Mouse (Mus musculus) midbrain, embryonic 13.5 days (tissue): ENCODE results near the gene Ppp2r5c. TPM values are rescaled to one million over a fixed set of nuclear protein-coding genes. Genes with fewer than 3 reads are reported as not detected.

ENCODE experiments used
- ATAC-seq: fragments of 200-750 bp; cut with Nextera tagmentation; 2 replicates; pipeline ENCODE4 v1.8.0; 2017; ENCODE audit warnings: mild to moderate bottlenecking, moderate TSS enrichment, moderate library complexity
- H3K27ac ChIP-seq: fragments of 300-500 bp; sonication (generic); 2 replicates; pipeline ENCODE4 v1.5.1; 2015; ENCODE audit warnings: inconsistent platforms, mild to moderate bottlenecking, moderate library complexity
- H3K27me3 ChIP-seq: fragments of 300-500 bp; sonication (generic); 2 replicates; pipeline ENCODE4 v1.6.1; 2015; ENCODE audit warnings: mild to moderate bottlenecking, inconsistent platforms
- H3K36me3 ChIP-seq: fragments of 300-500 bp; sonication (generic); 2 replicates; pipeline ENCODE4 v1.6.1; 2015; ENCODE audit warnings: mild to moderate bottlenecking, inconsistent platforms
- H3K4me1 ChIP-seq: fragments of 300-500 bp; sonication (generic); replicated peaks from 2 replicates; pipeline ENCODE4 v1.6.1; 2015; ENCODE audit warnings: inconsistent platforms
- H3K4me2 ChIP-seq: fragments of 300-500 bp; sonication (generic); replicated peaks from 2 replicates; pipeline ENCODE4 v1.6.1; 2015; ENCODE audit warnings: moderate library complexity, mild to moderate bottlenecking, inconsistent platforms
- H3K4me3 ChIP-seq: fragments of 300-500 bp; sonication (generic); replicated peaks from 2 replicates; pipeline ENCODE4 v1.5.1; 2015; ENCODE audit warnings: mild to moderate bottlenecking, inconsistent platforms
- H3K9ac ChIP-seq: fragments of 300-500 bp; sonication (generic); replicated peaks from 2 replicates; pipeline ENCODE4 v1.6.1; 2015; ENCODE audit warnings: mild to moderate bottlenecking, inconsistent platforms
- H3K9me3 ChIP-seq: fragments of 300-500 bp; sonication (generic); 2 replicates; pipeline ENCODE4 v1.6.1; 2016; ENCODE audit warnings: mild to moderate bottlenecking, inconsistent platforms
- WGBS: fragments of 180-500 bp; shearing (Covaris S2); methylation state at CpG from one replicate; pipeline ENCODE4 v1.1.7; 2015; 5-methylcytosine and 5-hydroxymethylcytosine counted together
- polyA plus RNA-seq: library from polyadenylated mRNA; unstranded; fragments of >200 nt; fragmentation: Nextera tagmentation; extraction: Ambion mirVana; gene quantifications from 2 replicates; pipeline ENCODE4 v1.2.1, GENCODE M21; 2015

Gene Ppp2r5c
- polyA plus RNA-seq, 1 experiment from 2014 or later = 136 TPM

DNA sequence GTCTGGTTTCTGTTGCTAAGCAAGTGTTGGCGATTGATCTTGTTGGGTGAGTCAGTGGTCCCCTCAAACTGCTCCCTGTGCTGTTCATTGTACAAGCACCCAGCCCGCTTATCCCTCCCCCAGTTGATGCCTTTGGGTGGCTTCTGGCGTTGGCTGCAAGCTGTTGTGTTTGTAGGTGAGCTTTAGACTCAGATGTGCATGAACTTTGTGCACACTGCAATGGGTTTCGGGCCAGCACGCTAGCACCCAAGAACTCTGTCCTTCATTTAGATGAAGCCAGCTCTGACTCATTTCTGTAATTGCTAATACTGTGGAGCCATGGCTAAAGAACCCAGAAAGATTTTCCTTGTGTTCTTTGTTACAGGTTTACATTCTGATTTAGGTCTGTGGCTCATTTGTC is 88.4 kb downstream of the Ppp2r5c start:
- Histone ChIP-seq H3K36me3 (no peaks in the 10 kb centered on the region), H3K4me3 (no peak overlapping the region), H3K9me3 (no peaks in the 10 kb centered on the region), H3K27me3 (no peaks in the 10 kb centered on the region), H3K4me2 (no peak overlapping the region), H3K9ac (no peak overlapping the region), H3K4me1 (no peaks in the 10 kb centered on the region), H3K27ac (no peak overlapping the region)
- 94% methylated on average over 5 of the region's 5 CpGs for WGBS
- ATAC-seq = no peak

DNA sequence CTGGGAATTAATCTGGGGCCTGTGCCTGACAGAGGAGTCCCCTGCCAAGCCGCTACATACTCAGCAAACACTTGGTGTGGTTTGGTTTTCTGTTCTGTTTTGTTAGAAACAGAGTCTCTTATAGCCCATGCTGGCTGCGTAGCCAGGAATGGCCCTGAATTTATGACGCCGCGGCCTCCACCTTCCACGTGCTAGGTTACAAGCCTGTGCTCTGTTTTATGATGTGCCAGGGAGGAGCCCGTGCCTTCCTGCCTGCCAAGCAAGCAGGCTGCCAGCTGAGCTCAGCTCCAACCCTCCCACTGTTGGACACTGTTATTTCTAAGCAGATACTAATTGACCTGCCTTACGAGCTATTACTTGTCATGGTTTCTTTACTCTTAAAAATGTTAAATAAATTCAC is 90.8 kb downstream of the Ppp2r5c start:
- Histone ChIP-seq H3K9ac (no peak overlapping the region), H3K9me3 (no peaks in the 10 kb centered on the region), H3K4me3 (no peak overlapping the region), H3K27ac (no peak overlapping the region), H3K4me1 (peaks cover 12% of the 10 kb centered on the region), H3K36me3 (no peaks in the 10 kb centered on the region), H3K27me3 (no peaks in the 10 kb centered on the region), H3K4me2 (no peak overlapping the region)
- ATAC-seq = no peak
- WGBS = 95% methylated on average over 8 of the region's 8 CpGs

DNA sequence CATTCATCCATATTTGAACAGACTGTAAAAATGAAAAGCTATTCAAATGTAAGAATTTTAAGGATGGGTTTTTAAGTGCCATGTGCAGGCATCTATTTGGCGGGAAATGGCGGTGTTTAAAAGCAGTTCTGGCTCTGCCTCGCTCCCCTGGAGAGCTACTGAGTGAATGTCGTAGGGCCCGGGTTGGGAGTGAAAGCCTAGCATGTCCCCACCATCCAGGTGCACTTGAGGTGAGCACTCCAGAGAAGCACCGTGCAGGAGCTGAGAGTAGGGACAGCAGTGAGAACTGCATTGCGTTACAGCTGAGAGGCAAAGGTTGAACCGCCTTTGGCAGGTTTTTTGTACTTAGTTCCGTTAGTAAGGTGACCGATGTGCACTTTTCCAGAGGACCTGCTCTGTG is 92.4 kb downstream of the Ppp2r5c start:
- no peaks in the 10 kb centered on the region for H3K36me3 ChIP-seq
- no peak overlapping the region for H3K27ac ChIP-seq
- H3K4me2 ChIP-seq = no peak overlapping the region
- WGBS = 94% methylated on average over 10 of the region's 10 CpGs
- H3K4me3 ChIP-seq = no peak overlapping the region
- no peaks in the 10 kb centered on the region for H3K9me3 ChIP-seq
- H3K9ac ChIP-seq = no peak overlapping the region
- no peaks in the 10 kb centered on the region for H3K27me3 ChIP-seq
- H3K4me1 ChIP-seq = peaks cover 12% of the 10 kb centered on the region
- no peak for ATAC-seq

DNA sequence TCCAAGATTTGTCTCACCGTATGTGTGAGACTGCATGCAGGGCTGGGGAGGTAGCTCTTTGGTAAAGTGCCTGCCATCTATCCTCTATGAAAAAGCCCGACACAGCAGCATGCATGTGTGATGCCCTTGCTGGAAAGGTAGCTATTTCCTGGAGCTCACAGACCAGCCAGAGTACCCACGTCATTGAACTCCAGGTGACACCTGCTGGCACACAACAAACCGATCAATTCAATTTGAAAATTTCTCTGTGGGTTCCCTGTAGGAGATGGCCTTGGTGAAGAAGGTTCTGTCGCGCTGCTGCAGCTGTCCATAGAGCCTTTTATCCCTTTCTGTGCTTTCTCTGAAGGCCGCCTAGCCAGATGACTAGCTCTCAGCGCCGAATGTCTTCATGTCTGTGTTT is 92.9 kb downstream of the Ppp2r5c start:
- H3K9me3 ChIP-seq = no peaks in the 10 kb centered on the region
- H3K4me2 ChIP-seq = no peak overlapping the region
- H3K4me3 ChIP-seq = no peak overlapping the region
- H3K9ac ChIP-seq = no peak overlapping the region
- no peaks in the 10 kb centered on the region; the same call in 1 of the 2 replicates for H3K36me3 ChIP-seq
- no peaks in the 10 kb centered on the region for H3K27me3 ChIP-seq
- ATAC-seq = no peak
- 86% methylated on average over 9 of the region's 9 CpGs for WGBS
- no peak overlapping the region for H3K27ac ChIP-seq
- peaks cover 12% of the 10 kb centered on the region for H3K4me1 ChIP-seq

DNA sequence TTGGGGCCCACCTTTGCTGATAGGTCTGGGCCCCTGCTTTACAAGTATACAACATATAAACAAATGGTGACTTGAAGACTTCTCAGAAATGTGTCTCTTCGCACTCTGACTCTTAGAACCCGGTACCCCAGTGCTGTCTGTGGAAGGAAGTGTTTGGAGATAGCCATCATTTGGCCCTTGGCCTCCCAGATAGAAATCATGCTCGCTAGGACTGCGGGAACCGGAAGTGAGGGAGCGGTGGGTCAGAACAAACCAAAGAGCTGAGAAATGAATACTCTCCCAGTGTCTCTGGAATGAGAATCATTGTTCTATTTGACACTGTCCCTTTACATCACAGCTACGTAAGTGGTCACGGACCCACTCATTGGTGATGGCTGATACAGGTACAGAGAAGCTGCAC is 93.4 kb downstream of the Ppp2r5c start:
- H3K27ac ChIP-seq = no peak overlapping the region
- H3K27me3 ChIP-seq = no peaks in the 10 kb centered on the region
- peaks cover 12% of the 10 kb centered on the region for H3K4me1 ChIP-seq
- H3K9ac ChIP-seq = no peak overlapping the region
- H3K4me3 ChIP-seq = no peak overlapping the region
- WGBS = 95% methylated on average over 8 of the region's 8 CpGs
- no peaks in the 10 kb centered on the region for H3K9me3 ChIP-seq
- no peak for ATAC-seq
- no peak overlapping the region for H3K4me2 ChIP-seq
- no peaks in the 10 kb centered on the region; the same call in 1 of the 2 replicates for H3K36me3 ChIP-seq

DNA sequence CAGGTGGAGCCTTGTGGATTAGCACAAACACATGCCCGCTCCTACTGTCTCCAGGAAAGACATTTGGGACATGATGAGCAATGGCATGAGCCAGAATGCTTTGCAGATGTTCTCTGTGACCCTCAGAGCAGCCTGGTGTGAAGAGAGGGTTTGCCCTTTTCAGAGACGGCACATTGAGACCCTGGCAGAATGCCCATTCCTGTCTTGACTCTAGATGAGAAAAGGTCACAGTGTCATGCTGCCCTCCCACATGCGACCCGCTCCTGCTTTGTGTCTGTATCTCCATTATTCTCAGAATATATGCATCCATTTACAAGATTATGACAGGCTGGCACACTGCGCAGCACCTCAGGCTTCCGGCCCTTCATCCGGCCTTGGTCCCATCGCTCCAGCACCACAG is 94.1 kb downstream of the Ppp2r5c start:
- WGBS = 80% methylated on average over 8 of the region's 8 CpGs
- H3K4me2 ChIP-seq = no peak overlapping the region

DNA sequence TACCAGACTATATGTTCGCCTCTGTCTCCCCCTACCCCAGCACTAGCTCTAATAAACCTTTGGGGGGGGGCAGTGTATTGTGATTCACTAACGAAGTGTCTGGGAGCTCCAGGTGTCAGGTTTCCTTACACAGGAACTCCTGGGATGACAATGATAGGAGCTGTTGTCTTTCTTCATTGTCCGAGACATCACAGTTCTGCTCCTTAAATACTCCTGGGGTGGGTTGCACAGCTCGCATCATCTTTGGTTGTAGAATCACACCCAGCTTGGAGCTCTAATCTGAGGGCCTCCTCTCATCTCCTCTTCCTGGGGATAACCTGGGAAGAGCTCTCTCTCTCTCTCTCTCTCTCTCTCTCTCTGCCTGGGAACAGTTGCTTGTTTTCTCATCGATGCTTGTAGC is 94.6 kb downstream of the Ppp2r5c start:
- H3K9me3 ChIP-seq = no peaks in the 10 kb centered on the region
- H3K36me3 ChIP-seq = peaks cover 11% of the 10 kb centered on the region
- no peak overlapping the region; the same call in 1 of the 2 replicates for H3K9ac ChIP-seq
- WGBS = 78% methylated on average over 5 of the region's 5 CpGs
- no peak for ATAC-seq
- H3K27ac ChIP-seq = no peak overlapping the region
- no peak overlapping the region for H3K4me3 ChIP-seq
- no peaks in the 10 kb centered on the region for H3K27me3 ChIP-seq
- H3K4me1 ChIP-seq = peaks cover 12% of the 10 kb centered on the region
- H3K4me2 ChIP-seq = no peak overlapping the region

More for the DNA sequence above, 94.1 kb downstream of the Ppp2r5c start:
- Histone ChIP-seq H3K36me3 (peaks cover 6% of the 10 kb centered on the region), H3K4me3 (no peak overlapping the region), H3K4me1 (peaks cover 12% of the 10 kb centered on the region), H3K9ac (no peak overlapping the region), H3K9me3 (no peaks in the 10 kb centered on the region), H3K27me3 (no peaks in the 10 kb centered on the region), H3K27ac (no peak overlapping the region)
- ATAC-seq = no peak

DNA sequence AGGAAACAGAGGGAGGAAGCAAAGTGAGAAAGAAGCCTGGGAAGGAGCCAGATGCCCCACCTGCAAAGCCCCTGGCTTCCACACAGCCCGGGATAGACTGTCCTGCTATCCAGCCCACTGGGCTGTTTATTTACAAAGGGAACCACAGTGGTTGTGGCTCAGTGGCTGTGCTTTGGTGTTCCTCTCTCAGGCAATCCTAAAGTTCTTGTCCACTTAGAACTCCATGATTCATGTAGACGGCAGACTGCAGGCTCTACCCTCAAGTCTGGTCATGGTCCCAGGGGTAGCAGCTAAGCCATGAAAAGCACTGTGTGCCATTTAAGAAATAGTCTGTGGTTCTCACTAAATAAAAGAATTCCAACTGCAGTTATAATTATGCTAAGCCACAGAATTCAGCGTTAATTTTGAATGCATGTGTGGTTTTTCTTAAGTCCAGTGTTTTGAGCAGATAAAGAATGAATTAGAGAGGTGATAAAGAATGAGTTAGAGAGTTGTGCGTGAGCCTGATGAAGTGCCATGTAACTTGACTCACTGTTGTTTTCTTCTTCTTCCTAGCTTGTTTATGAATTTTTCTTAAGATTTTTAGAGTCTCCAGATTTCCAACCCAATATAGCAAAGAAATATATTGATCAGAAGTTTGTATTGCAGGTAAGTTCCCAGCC is 98.3 kb downstream of the Ppp2r5c start:
- H3K27ac ChIP-seq = no peak overlapping the region
- no peak overlapping the region for H3K9ac ChIP-seq
- H3K9me3 ChIP-seq = no peaks in the 10 kb centered on the region
- H3K27me3 ChIP-seq = no peaks in the 10 kb centered on the region
- peaks cover 44% of the 10 kb centered on the region for H3K36me3 ChIP-seq
- 89% methylated on average over 4 of the region's 4 CpGs for WGBS
- no peak for ATAC-seq
- peaks cover 12% of the 10 kb centered on the region for H3K4me1 ChIP-seq
- no peak overlapping the region for H3K4me2 ChIP-seq
- H3K4me3 ChIP-seq = no peak overlapping the region

DNA sequence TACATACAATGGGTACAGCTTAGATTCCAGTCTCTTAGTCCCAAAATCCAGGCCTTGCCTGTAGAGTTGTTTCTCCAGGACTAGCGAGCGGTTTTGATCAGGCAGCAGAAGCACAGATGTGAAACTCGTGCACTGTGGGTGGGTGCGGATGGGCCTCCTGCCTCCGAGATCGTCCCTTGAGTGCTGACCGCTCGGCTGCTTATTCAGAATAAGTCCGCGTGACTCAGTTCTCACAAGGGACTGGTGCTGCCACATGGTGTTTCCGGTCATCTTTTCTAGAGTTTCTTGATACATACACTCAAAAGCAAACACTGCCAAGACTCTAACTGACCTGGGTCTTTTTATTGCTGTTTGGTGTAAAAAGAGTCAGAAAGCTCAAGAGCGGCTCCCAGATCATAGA is 100.7 kb downstream of the Ppp2r5c start:
- Histone ChIP-seq H3K9me3 (no peaks in the 10 kb centered on the region), H3K4me1 (peaks cover under 1% of the 10 kb centered on the region; the same call in 1 of the 2 replicates), H3K9ac (no peak overlapping the region), H3K27me3 (no peaks in the 10 kb centered on the region), H3K4me3 (no peak overlapping the region), H3K36me3 (peaks cover 66% of the 10 kb centered on the region), H3K4me2 (no peak overlapping the region), H3K27ac (no peak overlapping the region)
- 91% methylated on average over 12 of the region's 12 CpGs for WGBS
- ATAC-seq = no peak

DNA sequence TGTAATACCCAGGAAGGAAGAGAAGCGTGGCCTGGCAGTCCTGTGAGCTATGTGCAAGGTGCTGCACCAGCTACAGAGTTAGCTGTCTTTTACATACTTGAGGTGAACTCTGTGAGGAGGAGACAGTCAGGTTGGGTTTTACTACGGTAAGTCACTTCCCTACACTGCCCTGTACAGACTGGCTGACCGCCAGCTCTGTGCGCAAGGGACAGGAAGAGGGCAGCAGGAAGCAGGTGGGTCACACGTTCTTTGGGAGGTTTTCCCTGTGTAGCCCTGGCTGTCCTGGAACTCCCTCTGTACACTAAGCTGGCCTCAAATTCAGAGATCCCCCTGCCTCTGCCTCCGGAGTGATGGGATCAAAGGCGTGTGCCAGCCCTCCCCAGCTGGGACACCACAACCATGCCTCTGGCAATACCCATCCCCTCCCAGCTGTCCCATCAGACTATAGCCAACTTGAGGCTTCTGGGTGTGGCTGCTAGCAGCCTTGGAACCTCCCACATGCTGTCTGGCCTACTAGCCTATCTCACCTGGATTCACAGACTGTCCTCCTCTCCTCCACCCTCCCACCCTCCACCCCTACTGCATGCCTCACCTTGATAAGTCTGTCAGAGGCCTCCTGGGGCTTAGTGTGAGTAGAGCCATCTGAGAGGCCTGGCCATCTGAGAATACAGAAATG is 102.7 kb downstream of the Ppp2r5c start:
- Histone ChIP-seq H3K27ac (no peak overlapping the region), H3K4me2 (no peak overlapping the region), H3K4me3 (no peak overlapping the region), H3K27me3 (no peaks in the 10 kb centered on the region), H3K9ac (no peak overlapping the region), H3K4me1 (no peaks in the 10 kb centered on the region), H3K9me3 (no peaks in the 10 kb centered on the region), H3K36me3 (peaks cover 86% of the 10 kb centered on the region)
- no peak for ATAC-seq
- WGBS = 89% methylated on average over 7 of the region's 7 CpGs

DNA sequence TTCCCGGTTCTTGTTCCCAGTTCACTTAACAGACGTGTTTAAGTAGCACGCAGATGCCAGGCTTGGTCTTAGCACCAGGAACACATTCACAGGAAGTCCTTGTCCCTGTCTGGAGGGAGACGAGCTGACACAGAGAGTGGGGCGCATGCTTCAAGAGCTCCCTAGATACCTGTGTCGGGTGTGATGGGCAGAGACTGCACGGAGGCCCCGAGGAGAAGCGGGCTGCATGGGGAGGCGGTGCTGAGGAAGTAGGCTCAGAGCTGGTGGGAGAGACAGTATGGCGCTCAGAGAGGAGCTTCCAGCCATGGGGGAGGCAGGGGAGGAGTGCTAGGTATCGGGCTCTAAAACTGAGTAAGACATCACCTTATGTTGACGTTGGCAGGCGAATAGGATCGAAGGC is 103.4 kb downstream of the Ppp2r5c start:
- no peak overlapping the region for H3K4me2 ChIP-seq
- no peak overlapping the region for H3K9ac ChIP-seq
- H3K4me1 ChIP-seq = no peaks in the 10 kb centered on the region
- no peak for ATAC-seq
- no peak overlapping the region for H3K27ac ChIP-seq
- H3K27me3 ChIP-seq = no peaks in the 10 kb centered on the region
- no peak overlapping the region for H3K4me3 ChIP-seq
- H3K9me3 ChIP-seq = no peaks in the 10 kb centered on the region
- peaks cover 94% of the 10 kb centered on the region for H3K36me3 ChIP-seq
- 94% methylated on average over 15 of the region's 15 CpGs for WGBS

DNA sequence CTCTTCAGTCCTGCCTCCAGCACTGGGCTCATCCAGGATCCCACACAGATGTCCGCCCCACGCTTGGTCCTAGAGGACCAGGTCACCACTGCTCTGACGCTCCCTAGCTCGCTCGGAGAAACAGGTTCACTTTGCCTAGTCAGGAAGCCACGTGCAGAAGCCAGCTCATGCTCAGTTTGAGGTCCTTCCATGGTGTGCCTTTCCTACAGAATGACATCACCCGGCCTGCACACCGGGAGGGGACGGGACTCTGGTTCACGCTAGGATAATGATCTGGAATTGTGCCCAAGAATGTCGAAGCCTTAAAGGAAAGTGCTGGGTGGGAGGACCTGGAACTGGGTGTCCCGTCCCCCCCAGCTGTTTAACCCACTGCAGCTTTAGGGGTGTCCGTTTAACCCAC is 105.2 kb downstream of the Ppp2r5c start:
- no peak overlapping the region for H3K27ac ChIP-seq
- peaks cover 94% of the 10 kb centered on the region for H3K36me3 ChIP-seq
- H3K4me2 ChIP-seq = no peak overlapping the region
- ATAC-seq = no peak
- no peaks in the 10 kb centered on the region for H3K27me3 ChIP-seq
- H3K4me1 ChIP-seq = no peaks in the 10 kb centered on the region
- H3K4me3 ChIP-seq = no peak overlapping the region
- no peak overlapping the region for H3K9ac ChIP-seq
- no peaks in the 10 kb centered on the region for H3K9me3 ChIP-seq
- WGBS = 89% methylated on average over 13 of the region's 13 CpGs
